Mouse (Mus musculus): ENCODE measurements at regions not wholly inside any gene's neighbourhood (a gene's known extent, or its start where the extent isn't known, plus 50 kb on each side); places are given as distances from the start of the nearest gene placed in this dataset.
A peak's percentile ranks its signal among the peaks of the same experiment; 100 is the strongest.

GRCm38 (mm10) chr13:107246956-107247751 is 225.2 kb upstream of the Kif2a start:
- DNase-seq, result peak; percentile 18
- intact Hi-C loops (cut with DNase I), result no loop called here

GRCm38 (mm10) chr13:107244173-107244572 is 222.2 kb upstream of the Kif2a start:
- no peak for DNase-seq
- intact Hi-C loops (cut with DNase I), result no loop called here

GRCm38 (mm10) chr13:107239035-107239387 is 217.1 kb upstream of the Kif2a start:
- intact Hi-C loops (cut with DNase I), result no loop called here
- DNase-seq, result no peak

- intact Hi-C loops (cut with DNase I), result no loop called here
- no peak for DNase-seq
Measured at GRCm38 (mm10) chr13:107238364-107239034, 216.6 kb upstream of the Kif2a start.

GRCm38 (mm10) chr13:107219456-107219855 is 197.5 kb upstream of the Kif2a start:
- intact Hi-C loops (cut with DNase I), result no loop called here
- DNase-seq, result no peak

- intact Hi-C loops (cut with DNase I), result no loop called here
Measured at GRCm38 (mm10) chr13:107218351-107218750, 196.4 kb upstream of the Kif2a start.

GRCm38 (mm10) chr13:107217825-107218224 is 195.9 kb upstream of the Kif2a start:
- intact Hi-C loops (cut with DNase I), result no loop called here
- DNase-seq, result no peak

More at GRCm38 (mm10) chr13:107218351-107218750, 196.4 kb upstream of the Kif2a start:
- peak; percentile 27 for DNase-seq

- intact Hi-C loops (cut with DNase I), result no loop called here
- no peak for DNase-seq
Measured at GRCm38 (mm10) chr13:107213281-107213680, 191.4 kb upstream of the Kif2a start.

GRCm38 (mm10) chr13:107210676-107211075 is 188.8 kb upstream of the Kif2a start:
- intact Hi-C loops (cut with DNase I), result no loop called here
- no peak for DNase-seq

GRCm38 (mm10) chr13:107207354-107208181 is 185.6 kb upstream of the Kif2a start:
- intact Hi-C loops (cut with DNase I), result no loop called here
- peak; percentile 77 for DNase-seq

GRCm38 (mm10) chr13:107199875-107200274 is 177.9 kb upstream of the Kif2a start:
- intact Hi-C loops (cut with DNase I), result no loop called here
- no peak for DNase-seq

GRCm38 (mm10) chr13:107193426-107193825 is 171.5 kb upstream of the Kif2a start:
- DNase-seq, result no peak
- intact Hi-C loops (cut with DNase I), result no loop called here

- intact Hi-C loops (cut with DNase I), result no loop called here
- no peak for DNase-seq
Measured at GRCm38 (mm10) chr13:107187258-107187878, 165.4 kb upstream of the Kif2a start.

- intact Hi-C loops (cut with DNase I), result no loop called here
- DNase-seq, result peak; percentile 66
Measured at GRCm38 (mm10) chr13:107182544-107182943, 160.6 kb upstream of the Kif2a start.

- DNase-seq, result no peak
- intact Hi-C loops (cut with DNase I), result no loop called here
Measured at GRCm38 (mm10) chr13:107179551-107179950, 157.6 kb upstream of the Kif2a start.

GRCm38 (mm10) chr13:107177595-107177994 is 155.7 kb upstream of the Kif2a start:
- DNase-seq, result no peak
- intact Hi-C loops (cut with DNase I), result no loop called here

- intact Hi-C loops (cut with DNase I), result no loop called here
- no peak for DNase-seq
Measured at GRCm38 (mm10) chr13:107175891-107176290, 154.0 kb upstream of the Kif2a start.

- peak; percentile 61 for DNase-seq
- intact Hi-C loops (cut with DNase I), result no loop called here
Measured at GRCm38 (mm10) chr13:107168599-107169149, 146.7 kb upstream of the Kif2a start.

GRCm38 (mm10) chr13:107167856-107168598 is 146.1 kb upstream of the Kif2a start:
- DNase-seq, result no peak
- intact Hi-C loops (cut with DNase I), result no loop called here

GRCm38 (mm10) chr13:107151548-107151947 is 129.6 kb upstream of the Kif2a start:
- no peak for DNase-seq
- intact Hi-C loops (cut with DNase I), result no loop called here
